Mouse (Mus musculus) thymus, adult 2 months (tissue): Measurements from ENCODE around the gene Maml3. TPM values are rescaled to one million over a fixed set of nuclear protein-coding genes. Genes with fewer than 3 reads are reported as not detected.
A peak's percentile ranks its signal among the peaks of the same experiment; 100 is the strongest.

Source experiments
- DNase-seq: peaks from one replicate; pipeline ENCODE4 v3.0.0; 2021
- H3K27ac ChIP-seq: fragments of 200-500 bp; 2 replicates; pipeline ENCODE4 v1.5.1; 2012; ENCODE audit warnings: low read length, control low read depth; ENCODE audit not compliant: control insufficient read depth, insufficient read depth
- H3K27me3 ChIP-seq: fragments of 200-500 bp; 2 replicates; pipeline ENCODE4 v1.6.1; 2012; ENCODE audit warnings: mild to moderate bottlenecking, low read length, moderate library complexity, mixed read lengths; ENCODE audit not compliant: control insufficient read depth, insufficient read depth
- H3K36me3 ChIP-seq: fragments of 200-500 bp; 2 replicates; pipeline ENCODE4 v1.6.1; 2012; ENCODE audit warnings: mild to moderate bottlenecking, low read length, moderate library complexity; ENCODE audit not compliant: control insufficient read depth, insufficient read depth
- H3K4me1 ChIP-seq: fragments of 200-500 bp; replicated peaks from 2 replicates; pipeline ENCODE4 v1.6.1; 2012; ENCODE audit warnings: low read length; ENCODE audit not compliant: control insufficient read depth, insufficient read depth
- H3K4me3 ChIP-seq: fragments of 200-500 bp; 2 replicates; pipeline ENCODE4 v1.5.1; 2012; ENCODE audit warnings: mild to moderate bottlenecking, low read length, control low read depth, moderate library complexity; ENCODE audit not compliant: control insufficient read depth, insufficient read depth
- CTCF ChIP-seq: fragments of 200-500 bp; IDR thresholded peaks from 2 replicates; pipeline ENCODE4 v1.5.1; 2012; ENCODE audit warnings: mild to moderate bottlenecking, control low read depth, low read length, moderate library complexity, borderline replicate concordance; ENCODE audit not compliant: control insufficient read depth, poor library complexity, insufficient read depth; ENCODE audit errors: extremely low read depth
- POLR2A ChIP-seq: fragments of 200-500 bp; IDR thresholded peaks from 2 replicates; pipeline ENCODE4 v1.6.1; 2012; ENCODE audit warnings: mild to moderate bottlenecking, low read length, control low read depth, moderate library complexity; ENCODE audit not compliant: control insufficient read depth, poor library complexity, insufficient read depth; ENCODE audit errors: extremely low read depth
- WGBS: fragments of 180-500 bp; shearing (Covaris S2); methylation state at CpG from one replicate; pipeline ENCODE4 v1.1.7; 2018; 5-methylcytosine and 5-hydroxymethylcytosine counted together
- polyA plus RNA-seq: library from polyadenylated mRNA; depleted of rRNA; stranded (reverse); fragments of >200 nt; gene quantifications from 2 replicates; pipeline ENCODE4 v1.2.3, GENCODE M21; 2012; rRNA removed

Maml3 gene
- polyA plus RNA-seq, 1 experiment: 3.5 TPM

- H3K4me3 ChIP-seq: no peak overlapping the region
- H3K36me3 ChIP-seq: no peaks in the 10 kb centered on the region
- no peaks in the 10 kb centered on the region for H3K27me3 ChIP-seq
- H3K4me1 ChIP-seq: peaks cover 5% of the 10 kb centered on the region
- no peak overlapping the region for H3K27ac ChIP-seq
- DNase-seq: no peak
- WGBS: 95% methylated on average over 4 of the region's 4 CpGs
- TF ChIP-seq POLR2A: no peak
- no peak for TF ChIP-seq CTCF
Observed at GRCm38 (mm10) chr3:51647356-51647755, 457.5 kb downstream of the Maml3 start.

- DNase-seq: no peak
- 89% methylated on average over 10 of the region's 10 CpGs for WGBS
Observed at GRCm38 (mm10) chr3:51646301-51646700, 458.6 kb downstream of the Maml3 start.

DNA sequence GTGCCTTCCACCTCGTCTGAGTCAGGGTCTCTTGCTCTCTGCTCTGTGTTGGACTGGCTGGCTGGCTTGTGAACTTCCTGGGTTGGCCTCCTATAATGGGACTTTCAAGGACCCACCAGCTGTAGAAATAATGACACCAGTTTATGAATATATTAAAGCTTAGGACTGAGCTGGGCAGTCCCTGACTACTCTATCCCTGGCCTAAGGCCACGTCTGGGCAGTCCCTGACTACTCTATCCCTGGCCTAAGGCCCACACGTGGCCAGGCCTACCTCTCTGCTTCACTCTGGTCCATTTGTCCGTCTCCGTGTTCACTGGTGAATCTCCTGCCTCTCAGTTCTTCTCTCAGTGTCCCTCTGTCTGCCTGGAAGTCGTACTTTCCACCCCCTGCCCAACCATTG is 459.4 kb downstream of the Maml3 start:
- H3K4me1 ChIP-seq: peaks cover 4% of the 10 kb centered on the region
- no peaks in the 10 kb centered on the region for H3K27me3 ChIP-seq
- no peak for DNase-seq
- no peak overlapping the region for H3K4me3 ChIP-seq
- no peak overlapping the region for H3K27ac ChIP-seq
- H3K36me3 ChIP-seq: no peaks in the 10 kb centered on the region
- TF ChIP-seq POLR2A (no peak), CTCF (no peak)
- WGBS: 94% methylated on average over 6 of the region's 6 CpGs

More at GRCm38 (mm10) chr3:51646301-51646700, 458.6 kb downstream of the Maml3 start:
- Histone ChIP-seq H3K27ac (no peak overlapping the region), H3K4me1 (peaks cover 4% of the 10 kb centered on the region), H3K36me3 (no peaks in the 10 kb centered on the region), H3K27me3 (no peaks in the 10 kb centered on the region), H3K4me3 (no peak overlapping the region)
- TF ChIP-seq POLR2A (no peak), CTCF (no peak)

GRCm38 (mm10) chr3:51638260-51638659 is 466.6 kb downstream of the Maml3 start:
- Histone ChIP-seq H3K4me1 (peaks cover 7% of the 10 kb centered on the region; the same call in 1 of the 2 replicates), H3K4me3 (no peak overlapping the region), H3K36me3 (no peaks in the 10 kb centered on the region), H3K27me3 (no peaks in the 10 kb centered on the region), H3K27ac (no peak overlapping the region)
- 95% methylated on average over 6 of the region's 6 CpGs for WGBS
- TF ChIP-seq CTCF (no peak), POLR2A (no peak)
- DNase-seq: no peak

DNA sequence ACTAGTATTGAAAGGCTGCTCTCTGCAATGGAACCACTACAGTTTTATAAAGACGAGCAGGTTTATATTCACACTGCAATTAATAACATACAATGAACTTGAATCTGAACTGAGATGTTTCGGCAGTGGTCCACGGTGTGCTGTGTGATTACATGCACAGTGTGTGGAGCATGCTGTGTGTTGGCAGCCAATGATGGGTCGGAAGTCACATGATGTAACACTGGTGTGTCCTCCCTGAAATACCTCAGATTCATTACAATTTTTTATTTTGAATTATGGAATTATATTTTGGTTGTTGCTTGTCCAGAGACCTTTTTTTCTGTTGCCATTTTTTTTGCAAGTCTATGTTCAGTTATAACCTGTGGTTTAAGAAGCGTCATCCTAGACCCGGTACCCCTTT is 467.6 kb downstream of the Maml3 start:
- no peak for DNase-seq
- no peak overlapping the region for H3K27ac ChIP-seq
- 92% methylated on average over 6 of the region's 6 CpGs for WGBS

DNA sequence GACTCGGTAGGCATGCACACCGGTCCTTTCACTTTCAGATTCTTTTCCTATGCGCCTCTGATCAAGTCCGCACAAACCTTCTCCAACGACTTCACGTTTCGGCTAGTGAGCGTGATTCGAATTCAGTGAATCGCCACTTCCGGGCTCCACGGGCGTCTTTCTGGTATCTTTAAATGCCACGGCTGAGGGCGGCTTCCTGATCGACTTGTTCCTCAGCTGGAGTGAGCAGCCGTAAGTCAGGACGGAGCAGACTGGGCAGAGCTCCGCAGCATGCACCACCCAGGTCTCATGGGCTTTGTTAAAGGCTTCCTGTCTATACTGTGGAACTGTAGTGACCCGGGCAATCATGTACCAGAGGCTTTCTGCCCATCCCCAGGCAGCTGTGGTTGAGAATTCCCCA is 468.2 kb downstream of the Maml3 start:
- TF ChIP-seq CTCF (no peak), POLR2A (0 out of 2 replicates have a peak, but pooled peaks have one; percentile 25)
- peak; percentile 40 for DNase-seq
- Histone ChIP-seq H3K27me3 (no peaks in the 10 kb centered on the region), H3K36me3 (no peaks in the 10 kb centered on the region), H3K4me3 (peak overlapping the region; percentile 55), H3K27ac (peak overlapping the region; percentile 58; the same call in 1 of the 2 replicates), H3K4me1 (peaks cover 7% of the 10 kb centered on the region; the same call in 1 of the 2 replicates)
- WGBS: 19% methylated on average over 20 of the region's 20 CpGs

More for the DNA sequence above, 467.6 kb downstream of the Maml3 start:
- Histone ChIP-seq H3K27me3 (no peaks in the 10 kb centered on the region), H3K36me3 (no peaks in the 10 kb centered on the region), H3K4me3 (no peak overlapping the region), H3K4me1 (peaks cover 7% of the 10 kb centered on the region; the same call in 1 of the 2 replicates)
- TF ChIP-seq CTCF: no peak
- no peak for TF ChIP-seq POLR2A

DNA sequence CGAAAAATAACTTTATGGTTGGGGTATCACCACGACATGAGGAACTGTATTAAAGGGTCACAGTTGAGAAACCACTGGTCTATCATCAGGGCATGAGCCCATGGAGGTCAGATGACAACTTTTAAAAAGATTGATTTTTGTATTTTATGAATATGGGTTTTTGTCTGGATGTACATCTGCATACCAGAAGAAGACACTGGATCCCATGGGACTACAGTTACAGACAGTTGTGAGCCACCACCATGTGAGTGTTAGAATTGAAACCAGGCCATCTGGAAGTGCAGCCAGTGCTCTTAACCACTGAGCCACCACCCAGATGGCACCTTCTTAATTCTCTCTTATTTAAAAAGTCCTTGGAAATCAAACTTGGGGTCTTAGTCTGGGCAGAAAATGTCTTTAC is 468.9 kb downstream of the Maml3 start:
- no peak overlapping the region for H3K4me3 ChIP-seq
- no peak overlapping the region for H3K27ac ChIP-seq
- DNase-seq: no peak
- H3K27me3 ChIP-seq: no peaks in the 10 kb centered on the region
- 90% methylated on average over 2 of the region's 2 CpGs for WGBS
- no peaks in the 10 kb centered on the region for H3K36me3 ChIP-seq
- TF ChIP-seq POLR2A: no peak
- TF ChIP-seq CTCF: no peak
- peaks cover 7% of the 10 kb centered on the region; the same call in 1 of the 2 replicates for H3K4me1 ChIP-seq

Other genes with a start within 250 kb of the Maml3 start
- 20.9 and 30.6 TPM in 2 replicates for gene Foxo1, start 163.3 kb upstream of the Maml3 start, polyA plus RNA-seq